Mouse (Mus musculus) megakaryocyte-erythroid progenitor cell, adult 5-6 weeks (primary cell): Measurements from ENCODE around the gene Olfr668. TPM values are rescaled to one million over a fixed set of nuclear protein-coding genes. Genes with fewer than 3 reads are reported as not detected.
"Not testable (repeated sequence)": the region's sequence is repeated elsewhere in the genome, so short reads cannot be mapped to it uniquely, and the experiment has no call there.

Source experiments
- ATAC-seq: replicated peaks from 2 replicates; pipeline ENCODE4 v1.8.0; 2016; ENCODE audit warnings: mild to moderate bottlenecking, inconsistent platforms; ENCODE audit not compliant: severe bottlenecking, poor library complexity, low FRiP score, low TSS enrichment
- total RNA-seq, 2 experiments: library from RNA; stranded (forward) in 1 of 2; stranded (reverse) in 1 of 2; fragments of 200-1000, 215-1000 nt in 1 of 2; fragments of >200 nt in 1 of 2; fragmentation: Nextera tagmentation in 1 of 2; gene quantifications; 2 replicates each; pipeline ENCODE4 v1.2.3; 2014 to 2017

Olfr668 gene
- total RNA-seq (2014; fragmentation: Nextera tagmentation), result not detected in 2 replicates
- not detected in 2 replicates for total RNA-seq (2017)

- ATAC-seq, result no peak
Observed at GRCm38 (mm10) chr7:104927957-104928356, at the start of gene Olfr668. TSS of gene Olfr668 (minus strand) at chr7:104928057.

GRCm38 (mm10) chr7:104972507-104972906 lies 44.6 kb upstream of the Olfr668 start:
- ATAC-seq, result not testable (repeated sequence)

- no peak for ATAC-seq
Observed at GRCm38 (mm10) chr7:104962520-104962919, 34.7 kb upstream of the Olfr668 start, which contains the start of gene Olfr670. TSS of gene Olfr670 (minus strand) at chr7:104962620.

DNA sequence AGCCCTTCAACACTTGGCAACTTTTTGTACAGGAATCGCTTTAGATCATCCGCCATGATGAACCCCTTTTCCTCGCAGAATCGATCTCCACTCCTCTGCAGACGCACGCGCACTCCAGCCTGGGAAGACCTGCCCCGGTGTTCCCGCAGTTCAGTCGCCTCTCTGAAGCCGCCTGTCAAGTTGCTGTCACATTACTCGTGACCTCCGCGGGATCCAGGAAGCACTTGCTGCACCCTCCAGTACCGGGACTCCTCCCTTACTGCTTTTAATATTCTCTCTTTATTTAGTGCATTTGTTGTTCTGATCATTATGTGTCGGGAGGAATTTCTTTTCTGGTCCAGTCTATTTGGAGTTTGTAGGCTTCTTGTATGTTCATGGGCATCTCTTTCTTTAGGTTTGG lies 22.4 kb upstream of the Olfr668 start:
- peak; percentile 90 for ATAC-seq

- ATAC-seq, result no peak
Observed at GRCm38 (mm10) chr7:104933940-104934339, 6.1 kb upstream of the Olfr668 start, which contains the start of gene Olfr669. TSS of gene Olfr669 (plus strand) at chr7:104934240.

- ATAC-seq, result no peak
Observed at GRCm38 (mm10) chr7:104921382-104921781, 6.5 kb downstream of the Olfr668 start, which contains the start of gene Olfr667. TSS of gene Olfr667 (minus strand) at chr7:104921482.

DNA sequence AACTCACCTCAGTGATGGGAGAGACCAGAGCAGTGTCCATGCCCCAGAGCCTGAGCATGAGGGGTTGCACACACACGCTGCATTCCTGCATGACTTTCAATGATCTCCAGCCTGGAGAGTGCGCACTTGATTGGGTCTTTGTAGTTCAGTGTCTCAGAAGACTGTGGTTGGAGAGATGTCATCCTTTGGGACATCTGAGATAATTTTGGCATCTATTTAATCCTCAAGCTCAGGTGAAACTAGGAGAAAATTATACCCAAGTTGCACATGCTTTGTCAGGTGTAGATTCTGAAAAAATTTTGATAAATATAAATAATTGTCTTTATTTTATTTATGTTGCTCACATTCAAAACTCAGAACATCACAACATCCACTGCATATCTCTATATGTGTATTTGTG lies 32.0 kb downstream of the Olfr668 start, which contains the start of gene Olfr666:
Gene Olfr666 (minus strand): TSS at position 101 of the 400 bp plus-strand sequence.
- no peak for ATAC-seq

- ATAC-seq, result no peak
Observed at GRCm38 (mm10) chr7:104877731-104878130, 50.1 kb downstream of the Olfr668 start, which contains the start of gene Olfr665. TSS of gene Olfr665 (plus strand) at chr7:104878031.

Other genes starting within 250 kb of the Olfr668 start
- not detected in 2 replicates for gene Olfr661, start 241.6 kb downstream of the Olfr668 start, total RNA-seq (2014; fragmentation: Nextera tagmentation)
- not detected in 2 replicates for gene Olfr661, start 241.6 kb downstream of the Olfr668 start, total RNA-seq (2017)
- not detected in 2 replicates for gene Usp17le, start 150.6 kb downstream of the Olfr668 start, total RNA-seq (2014; fragmentation: Nextera tagmentation)
- not detected in 2 replicates for gene Usp17le, start 150.6 kb downstream of the Olfr668 start, total RNA-seq (2017)
- gene Usp17lb, start 85.5 kb downstream of the Olfr668 start, total RNA-seq (2014; fragmentation: Nextera tagmentation), result not detected in 2 replicates
- not detected in 2 replicates for gene Usp17lb, start 85.5 kb downstream of the Olfr668 start, total RNA-seq (2017)
- gene Usp17la, start 71.0 kb downstream of the Olfr668 start, total RNA-seq (2014; fragmentation: Nextera tagmentation), result not detected in 2 replicates
- gene Usp17la, start 71.0 kb downstream of the Olfr668 start, total RNA-seq (2017), result not detected in 2 replicates
- not detected in 2 replicates for gene Olfr665, start 50.0 kb downstream of the Olfr668 start, total RNA-seq (2014; fragmentation: Nextera tagmentation)
- gene Olfr665, start 50.0 kb downstream of the Olfr668 start, total RNA-seq (2017), result not detected in 2 replicates
- gene Olfr666, start 32.1 kb downstream of the Olfr668 start, total RNA-seq (2014; fragmentation: Nextera tagmentation), result not detected in 2 replicates
- not detected in 2 replicates for gene Olfr666, start 32.1 kb downstream of the Olfr668 start, total RNA-seq (2017)
- gene Olfr667, start 6.6 kb downstream of the Olfr668 start, total RNA-seq (2014; fragmentation: Nextera tagmentation), result not detected in 2 replicates
- gene Olfr667, start 6.6 kb downstream of the Olfr668 start, total RNA-seq (2017), result not detected in 2 replicates
- not detected in 2 replicates for gene Olfr669, start 6.2 kb upstream of the Olfr668 start, total RNA-seq (2014; fragmentation: Nextera tagmentation)
- gene Olfr669, start 6.2 kb upstream of the Olfr668 start, total RNA-seq (2017), result not detected in 2 replicates
- not detected in 2 replicates for gene Olfr670, start 34.6 kb upstream of the Olfr668 start, total RNA-seq (2014; fragmentation: Nextera tagmentation)
- gene Olfr670, start 34.6 kb upstream of the Olfr668 start, total RNA-seq (2017), result not detected in 2 replicates
- gene Olfr671, start 51.1 kb upstream of the Olfr668 start, total RNA-seq (2014; fragmentation: Nextera tagmentation), result not detected in 2 replicates
- gene Olfr671, start 51.1 kb upstream of the Olfr668 start, total RNA-seq (2017), result not detected in 2 replicates
- not detected in 2 replicates for gene Olfr672, start 74.0 kb upstream of the Olfr668 start, total RNA-seq (2014; fragmentation: Nextera tagmentation)
- gene Olfr672, start 74.0 kb upstream of the Olfr668 start, total RNA-seq (2017), result not detected in 2 replicates
- gene Olfr675, start 100.4 kb upstream of the Olfr668 start, total RNA-seq (2014; fragmentation: Nextera tagmentation), result not detected in 2 replicates
- not detected in 2 replicates for gene Olfr675, start 100.4 kb upstream of the Olfr668 start, total RNA-seq (2017)
- not detected in 2 replicates for gene Olfr676, start 104.6 kb upstream of the Olfr668 start, total RNA-seq (2014; fragmentation: Nextera tagmentation)
- not detected in 2 replicates for gene Olfr676, start 104.6 kb upstream of the Olfr668 start, total RNA-seq (2017)
- not detected in 2 replicates for gene Olfr677, start 123.3 kb upstream of the Olfr668 start, total RNA-seq (2014; fragmentation: Nextera tagmentation)
- gene Olfr677, start 123.3 kb upstream of the Olfr668 start, total RNA-seq (2017), result not detected in 2 replicates
- gene Olfr678, start 136.4 kb upstream of the Olfr668 start, total RNA-seq (2014; fragmentation: Nextera tagmentation), result not detected in 2 replicates
- not detected in 2 replicates for gene Olfr678, start 136.4 kb upstream of the Olfr668 start, total RNA-seq (2017)
- not detected in 2 replicates for gene Olfr679, start 153.1 kb upstream of the Olfr668 start, total RNA-seq (2014; fragmentation: Nextera tagmentation)
- gene Olfr679, start 153.1 kb upstream of the Olfr668 start, total RNA-seq (2017), result not detected in 2 replicates
- gene Olfr680-ps1, start 164.8 kb upstream of the Olfr668 start, total RNA-seq (2014; fragmentation: Nextera tagmentation), result not detected in 2 replicates
- gene Olfr680-ps1, start 164.8 kb upstream of the Olfr668 start, total RNA-seq (2017), result not detected in 2 replicates
- gene Olfr681, start 188.8 kb upstream of the Olfr668 start, total RNA-seq (2014; fragmentation: Nextera tagmentation), result not detected in 2 replicates
- gene Olfr681, start 188.8 kb upstream of the Olfr668 start, total RNA-seq (2017), result not detected in 2 replicates
- not detected in 2 replicates for gene Olfr683, start 219.0 kb upstream of the Olfr668 start, total RNA-seq (2014; fragmentation: Nextera tagmentation)
- gene Olfr683, start 219.0 kb upstream of the Olfr668 start, total RNA-seq (2017), result not detected in 2 replicates
- gene Olfr684, start 235.6 kb upstream of the Olfr668 start, total RNA-seq (2014; fragmentation: Nextera tagmentation), result not detected in 2 replicates
- gene Olfr684, start 235.6 kb upstream of the Olfr668 start, total RNA-seq (2017), result not detected in 2 replicates